Mouse (Mus musculus) retina, embryonic 14.5 days (tissue): ENCODE results near the gene Ndufb2.

Experiments used
- DNase-seq: peaks from one replicate; pipeline ENCODE4 v3.0.0-alpha.2; 2015; ENCODE audit warnings: low spot score

The Ndufb2 gene

DNA sequence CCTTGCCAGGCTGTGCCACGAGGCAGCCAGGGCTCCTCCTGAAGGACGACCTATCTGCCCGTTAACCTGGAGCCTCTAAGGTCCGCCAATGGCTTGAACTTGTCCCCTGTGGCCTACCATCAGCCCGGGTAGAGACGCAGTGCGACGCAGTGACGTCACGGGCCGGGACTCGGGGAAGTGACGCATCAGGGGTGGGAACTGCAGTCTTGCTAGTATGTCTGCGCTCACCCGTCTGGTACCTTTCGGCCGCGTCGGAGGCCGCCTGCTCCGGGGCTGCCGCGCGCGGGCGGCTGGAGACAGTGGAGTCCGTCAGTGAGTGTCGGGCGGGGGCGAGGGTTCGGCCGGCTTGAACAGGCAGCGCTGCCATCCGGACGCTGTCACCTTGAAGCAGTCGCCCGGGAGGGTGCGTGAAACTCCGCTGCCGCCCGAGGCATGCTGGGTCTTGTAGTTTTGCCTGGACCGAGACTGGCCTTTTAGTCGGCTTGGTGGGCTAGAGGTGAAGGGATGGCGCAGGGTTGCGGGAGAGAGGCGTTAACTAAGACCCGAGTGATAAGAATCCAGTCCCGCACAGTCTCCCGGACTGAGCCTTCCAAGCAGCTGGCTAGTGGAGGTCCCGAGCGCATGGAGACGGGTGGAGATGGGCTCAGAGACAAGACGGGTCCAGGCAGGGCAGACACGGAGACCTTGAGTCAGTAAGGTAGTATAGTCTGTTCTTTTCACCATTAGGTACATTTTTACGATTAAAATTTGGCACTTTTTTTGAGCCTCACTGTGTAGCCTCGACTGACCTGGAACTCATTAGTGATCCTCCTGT is at the start of gene Ndufb2:
Gene Ndufb2, plus strand, starts transcription at position 174 of the 814 bp plus-strand sequence.
- peak; percentile 93 for DNase-seq

DNA sequence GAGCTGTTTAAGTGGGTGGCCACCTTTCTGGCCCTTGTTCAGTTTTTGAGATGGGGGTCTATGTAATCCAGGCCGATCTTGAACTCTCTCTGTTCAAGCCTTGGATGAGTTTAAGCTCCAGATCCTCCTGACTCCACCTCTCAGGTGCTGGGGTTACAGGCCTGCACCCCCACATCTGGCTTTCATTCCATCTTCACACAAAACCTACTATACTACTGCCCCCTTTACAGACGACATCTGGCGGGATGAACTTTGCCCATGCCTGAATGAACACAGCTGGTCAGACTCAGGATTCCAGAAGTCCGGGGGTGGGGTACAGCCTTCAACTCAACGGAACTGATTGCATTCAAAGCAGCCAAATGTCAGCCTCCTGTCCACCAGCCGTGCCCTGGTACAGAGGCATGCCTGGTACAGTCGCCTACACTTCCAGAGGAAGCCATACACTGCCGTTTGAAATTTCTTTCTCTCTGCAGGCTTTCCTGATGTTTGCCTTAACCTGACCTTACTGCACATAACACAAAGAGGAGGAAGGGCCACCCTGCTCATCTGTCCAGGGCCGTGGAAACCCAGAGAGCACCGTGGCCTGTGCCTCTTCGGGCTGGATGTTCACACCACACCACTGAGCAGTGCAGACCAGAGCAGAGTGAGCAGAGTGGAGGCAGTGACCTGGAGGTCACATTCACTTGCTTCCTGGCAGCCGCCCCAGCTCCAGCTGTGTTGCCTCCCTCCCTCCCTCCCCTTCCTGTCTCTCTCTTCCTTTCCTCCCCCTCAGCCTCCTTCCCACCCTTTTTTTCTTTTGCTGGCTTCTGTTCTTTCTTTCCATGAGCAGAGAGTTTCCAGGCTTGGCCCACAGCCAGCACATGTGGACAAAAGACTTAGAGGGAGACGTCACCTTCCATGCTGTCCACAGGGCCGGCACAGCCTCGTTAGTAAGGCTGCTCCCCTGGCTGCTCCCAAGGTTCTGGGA is 49.5 kb upstream of the Ndufb2 start:
- peak; percentile 68 for DNase-seq

DNA sequence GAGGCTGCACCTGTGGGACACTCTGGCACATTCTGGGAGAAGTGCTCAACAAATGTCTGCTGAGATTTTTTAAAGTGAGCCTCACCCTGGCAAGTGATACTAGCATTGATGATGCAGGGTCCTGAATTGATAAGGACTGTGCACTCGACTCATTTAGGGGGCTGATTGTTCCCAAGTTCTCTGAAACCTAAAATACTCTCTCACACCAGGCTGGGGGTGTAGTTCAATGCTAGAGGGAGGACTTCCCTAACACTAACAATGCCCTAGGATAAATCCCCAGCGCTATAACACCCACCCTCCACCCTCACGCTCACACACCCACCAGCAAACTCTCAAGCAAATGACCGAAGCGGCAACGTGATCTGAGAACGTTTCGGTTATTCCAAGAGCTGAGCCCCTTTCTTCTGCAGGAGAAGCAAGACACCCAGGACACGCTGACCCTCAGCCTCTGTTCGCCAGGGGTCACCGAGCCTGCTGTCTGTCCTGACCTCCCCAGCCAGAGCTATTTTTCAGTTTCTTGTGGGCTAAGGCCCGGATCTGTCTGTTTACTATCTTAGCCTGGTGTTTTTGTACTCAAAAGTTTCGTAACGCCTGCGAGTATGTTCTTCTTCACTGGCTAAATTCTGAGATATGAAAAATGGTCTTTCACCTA is 48.5 kb upstream of the Ndufb2 start:
- no peak for DNase-seq

DNA sequence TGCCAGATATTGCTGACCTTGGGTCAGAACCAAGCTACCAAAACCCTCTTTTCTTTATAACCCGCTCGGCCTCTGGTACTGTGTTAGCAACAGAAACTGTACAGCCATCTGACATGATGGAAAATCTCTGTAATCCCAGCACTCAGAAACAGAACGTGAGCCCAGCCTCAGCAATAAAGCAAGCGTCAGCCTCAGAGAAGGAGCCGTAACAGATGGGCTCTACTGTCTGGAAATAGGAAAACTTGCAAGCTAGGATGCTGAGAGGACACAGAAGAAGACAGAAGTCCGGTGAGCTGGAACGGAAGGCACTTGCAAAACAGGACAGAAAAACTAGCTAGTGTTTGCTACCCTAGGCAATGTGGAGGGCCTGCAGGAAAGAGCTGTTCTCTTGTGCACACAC is 46.9 kb upstream of the Ndufb2 start:
- DNase-seq = no peak

DNA sequence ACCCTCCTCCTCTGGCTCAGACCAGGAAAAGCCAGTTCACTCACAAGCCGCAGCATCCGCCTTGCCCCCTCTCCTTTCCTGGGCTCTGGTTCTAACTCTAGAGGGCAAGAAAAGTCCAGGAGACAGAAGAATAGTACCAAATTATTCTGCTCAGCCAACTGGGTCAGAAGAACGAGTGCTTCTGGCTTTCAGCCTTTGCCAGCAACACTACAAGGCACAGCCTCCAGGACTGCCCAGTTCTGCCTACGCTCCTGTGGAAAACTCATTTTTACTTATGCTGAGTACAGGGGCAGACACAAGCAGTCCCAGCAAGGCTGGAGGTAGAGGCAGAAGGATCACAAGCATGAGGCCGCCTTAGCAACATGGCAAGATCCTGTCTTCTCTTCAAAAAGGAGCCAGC is 44.3 kb upstream of the Ndufb2 start:
- no peak for DNase-seq

DNA sequence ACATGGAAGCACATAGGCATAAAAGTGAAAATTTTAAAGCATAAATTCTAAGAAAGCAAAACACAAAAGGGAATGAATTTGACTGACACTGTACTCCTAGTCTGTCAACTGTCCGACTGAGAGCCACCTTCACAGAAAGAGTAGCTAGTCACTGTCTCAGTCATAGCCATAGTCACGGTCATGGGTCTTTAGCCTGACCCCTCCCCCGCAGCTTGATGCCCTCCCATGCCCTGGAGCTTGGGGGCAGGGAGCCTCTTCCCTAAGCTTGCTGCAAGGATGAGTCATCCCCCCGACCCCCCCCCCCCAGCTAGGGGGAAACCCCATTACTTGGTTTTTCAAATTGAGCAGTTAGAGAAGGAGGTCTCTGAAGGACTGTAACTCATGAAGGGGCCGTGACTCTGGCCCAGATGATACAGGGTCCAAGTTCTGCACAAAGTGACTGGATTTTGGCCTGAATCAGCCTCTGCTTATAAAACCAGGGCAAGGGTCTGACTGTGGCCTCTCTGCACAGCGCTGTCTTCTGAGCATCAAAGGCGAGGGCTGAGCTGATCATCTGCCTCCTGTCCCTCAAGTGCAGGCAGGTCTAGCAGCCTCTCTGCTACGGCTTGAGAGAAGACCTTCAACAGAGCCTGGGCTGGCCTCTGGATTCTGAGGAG is 40.3 kb upstream of the Ndufb2 start:
- DNase-seq = no peak

DNA sequence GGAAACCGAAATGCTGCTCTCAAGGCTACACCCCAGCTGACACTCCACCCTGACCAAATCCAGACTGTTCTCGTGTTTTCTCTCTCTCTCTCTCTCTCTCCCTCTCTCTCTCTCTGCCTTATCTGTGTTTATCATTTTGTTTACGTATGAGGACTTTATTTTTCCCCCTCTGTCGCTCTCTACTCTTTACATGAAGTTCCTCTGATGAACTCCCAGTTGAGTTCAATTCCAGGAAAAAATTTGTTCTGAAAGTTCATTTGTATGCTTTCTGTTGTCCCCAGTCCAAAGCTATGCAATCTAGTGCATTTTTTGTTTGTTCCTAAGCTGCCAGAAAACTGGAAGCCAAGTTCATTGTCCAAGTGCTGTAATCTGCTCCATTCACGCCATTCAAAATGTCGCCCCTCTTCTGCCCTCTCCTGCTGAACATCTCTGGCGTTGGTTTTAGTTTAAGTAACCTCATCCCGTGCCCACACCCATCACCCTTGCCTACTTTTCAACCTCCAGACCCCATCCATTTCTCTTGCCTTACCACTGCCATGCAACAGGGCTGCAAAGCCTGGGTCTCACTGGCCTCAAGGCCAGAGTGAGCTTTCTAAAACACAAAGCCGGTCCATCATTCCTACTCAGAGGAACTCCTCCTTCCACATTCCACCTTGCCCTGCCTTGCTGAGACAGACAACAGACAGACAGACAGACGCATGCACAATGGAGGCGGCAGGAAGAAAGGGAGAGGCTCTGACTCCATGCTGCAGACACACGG is 37.3 kb upstream of the Ndufb2 start:
- DNase-seq = no peak

DNA sequence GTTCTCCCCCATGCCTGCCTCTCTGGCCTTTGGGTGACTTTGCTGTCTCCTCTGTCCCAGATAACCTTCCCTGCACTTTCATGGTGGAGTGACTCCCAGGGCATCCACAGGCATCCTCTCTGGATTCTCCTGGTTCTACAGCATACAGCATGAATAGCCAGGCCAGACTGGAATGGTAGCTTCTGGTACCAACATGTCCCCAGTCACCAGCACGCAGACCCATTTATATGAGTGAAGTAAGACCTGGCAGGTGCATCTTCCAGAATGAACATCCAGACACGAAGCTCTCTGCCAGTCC is 36.8 kb upstream of the Ndufb2 start:
- DNase-seq = no peak

DNA sequence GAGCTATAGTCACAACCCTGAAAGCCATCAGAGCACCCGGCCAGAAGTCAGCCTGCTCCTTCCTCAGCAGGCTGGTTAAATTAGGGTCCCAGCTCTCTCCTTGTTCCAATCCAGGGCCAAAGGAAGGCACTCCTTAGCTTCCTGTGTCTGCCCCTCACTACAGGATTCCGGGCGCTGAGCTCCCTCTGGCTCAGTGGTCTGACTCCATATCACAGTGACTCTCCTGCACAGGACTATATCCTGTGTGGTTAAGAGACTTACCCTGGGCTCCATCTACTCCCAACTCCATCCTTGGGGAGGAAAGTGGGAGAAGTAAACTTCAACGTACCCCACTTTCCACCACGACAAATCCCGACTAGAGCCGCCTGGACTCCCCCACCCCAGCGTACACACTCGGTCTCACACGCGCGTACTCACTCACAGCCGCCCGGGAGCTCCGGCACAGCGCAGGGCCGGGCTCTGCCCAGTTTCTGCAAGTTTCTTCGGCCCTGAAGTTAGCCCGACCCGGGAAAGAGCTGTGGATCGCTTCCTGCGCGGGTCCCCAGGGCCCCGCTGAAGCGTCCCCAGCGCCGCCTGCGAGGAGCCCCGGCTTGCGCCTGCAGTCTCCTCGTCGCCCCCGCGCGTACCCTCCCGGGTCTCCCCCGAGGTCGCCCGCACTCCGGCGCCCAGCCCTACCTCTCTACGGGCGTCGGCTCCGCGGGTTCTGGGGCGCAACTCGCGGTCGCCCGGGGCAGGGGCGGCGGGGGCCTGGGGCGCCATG is 35.3 kb upstream of the Ndufb2 start:
- DNase-seq = peak; percentile 59

DNA sequence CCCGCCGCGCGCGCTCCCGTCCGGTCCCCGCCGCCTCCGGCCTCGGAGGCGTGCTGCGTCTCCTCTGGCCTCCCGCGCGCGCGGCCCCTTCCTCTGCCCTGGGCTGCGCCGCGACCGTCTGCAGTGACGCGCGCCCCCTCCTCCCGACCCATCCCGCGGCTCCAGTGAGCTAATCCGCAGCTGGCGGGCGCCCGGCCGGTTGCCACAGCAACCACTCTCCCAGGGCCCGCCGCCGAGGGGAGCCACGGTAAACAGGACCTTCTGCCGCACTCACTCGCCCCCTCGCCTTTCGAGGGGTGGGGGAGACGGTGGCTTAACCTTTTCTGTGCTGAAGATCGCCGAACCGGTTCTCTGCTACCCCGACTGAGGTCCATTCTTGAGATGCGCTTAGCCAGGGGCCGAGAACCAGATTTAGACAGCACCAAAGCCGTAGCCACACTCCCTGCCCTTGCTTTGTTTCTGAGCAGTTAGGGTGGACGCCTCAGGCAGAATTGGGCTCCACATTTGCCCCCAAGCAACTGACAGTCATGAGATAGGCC is 34.6 kb upstream of the Ndufb2 start, which contains the start of gene Dennd2a:
Gene Dennd2a, minus strand, starts transcription at position 145 of the 539 bp plus-strand sequence.
- DNase-seq = peak; percentile 96

DNA sequence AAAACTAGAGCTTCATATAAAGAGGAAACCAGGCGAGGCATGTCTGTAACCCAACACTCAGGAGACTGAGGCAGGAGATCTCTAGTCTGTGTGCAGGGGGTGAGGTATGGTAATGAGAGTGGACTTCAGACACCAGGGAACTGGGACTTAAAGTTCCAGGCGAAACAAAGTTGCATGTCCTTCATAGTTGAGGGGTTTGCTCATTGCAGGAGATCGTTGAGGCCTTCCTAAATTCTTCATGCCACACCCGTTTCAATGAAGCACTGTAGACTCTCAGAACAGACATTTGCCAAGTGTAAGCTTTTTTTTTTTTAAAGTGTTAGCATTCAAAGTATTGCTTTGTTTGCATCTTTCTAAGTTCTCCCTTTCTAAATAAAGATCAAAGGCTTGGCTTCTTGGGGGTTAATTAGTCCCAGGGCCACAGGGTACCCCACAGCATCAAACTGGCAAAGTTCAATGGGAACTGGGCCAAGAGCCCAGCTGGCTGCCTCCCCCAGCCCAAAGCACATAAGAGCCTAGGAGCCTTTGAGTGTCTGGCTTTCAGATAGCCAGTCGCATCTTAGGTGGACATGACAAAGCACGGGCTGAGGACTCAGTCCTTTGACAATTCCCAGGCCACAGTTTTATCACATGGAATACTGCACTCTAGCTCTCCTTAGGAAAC is 33.0 kb upstream of the Ndufb2 start:
- DNase-seq = no peak

DNA sequence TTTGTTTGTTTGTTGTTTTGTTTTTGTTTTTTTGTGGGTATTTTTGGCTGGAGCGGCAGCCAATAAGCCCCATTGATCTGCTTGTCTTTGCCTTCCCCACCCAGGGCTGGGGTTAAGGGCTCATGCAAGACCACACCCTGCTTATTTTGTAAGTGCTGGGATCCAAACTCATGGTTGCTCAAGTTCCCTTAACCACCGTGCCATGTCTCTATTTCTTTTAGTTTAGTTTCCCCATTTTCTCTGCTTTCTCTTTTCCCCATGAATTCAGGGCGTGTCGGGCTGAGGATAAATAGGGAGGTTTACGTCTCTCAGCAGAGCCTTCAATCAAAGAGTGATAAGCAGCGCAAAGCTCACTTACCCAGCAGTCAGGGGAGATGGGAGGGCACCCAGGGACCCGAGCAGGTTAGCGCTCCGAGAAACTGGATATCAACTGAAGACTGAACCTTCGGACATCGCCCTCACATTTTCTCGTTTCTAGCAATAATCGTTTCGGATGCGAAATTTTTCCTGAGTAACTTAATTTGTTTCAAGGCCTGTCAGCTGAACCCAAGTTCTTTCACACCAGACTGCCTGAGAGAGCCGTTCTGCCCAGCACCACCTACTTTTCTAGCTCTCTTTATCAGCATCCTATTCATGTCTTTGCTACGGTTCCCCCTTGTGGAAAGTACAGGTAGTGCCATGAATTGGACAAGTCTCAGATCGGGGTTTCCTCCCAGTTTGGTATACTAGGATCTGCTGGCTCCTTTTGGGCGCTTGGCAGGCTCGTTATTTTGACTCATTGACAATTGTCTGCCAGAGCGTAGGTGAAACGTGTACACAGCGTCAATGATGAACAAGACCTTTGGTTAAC is 30.0 kb upstream of the Ndufb2 start:
- peak; percentile 95 for DNase-seq

DNA sequence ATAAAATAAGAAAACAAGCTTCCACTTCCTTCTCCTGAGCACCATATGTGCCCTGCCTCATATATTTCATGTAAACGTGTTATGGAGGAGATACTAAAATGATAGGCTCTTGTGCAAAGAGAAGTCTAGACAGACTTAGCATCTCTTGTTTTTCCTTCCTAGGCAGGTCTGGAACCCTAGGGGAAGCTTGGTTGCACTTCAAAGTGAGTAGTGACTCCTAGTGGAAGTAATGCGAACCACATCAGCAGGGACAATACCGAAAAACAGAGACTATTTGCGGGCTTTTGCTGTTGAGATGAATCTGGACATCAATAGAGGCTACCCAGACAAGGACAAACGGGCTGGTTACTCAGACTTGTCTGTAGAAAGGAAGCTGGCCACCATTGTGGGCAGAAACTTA is 24.8 kb upstream of the Ndufb2 start:
- DNase-seq = peak; percentile 76

DNA sequence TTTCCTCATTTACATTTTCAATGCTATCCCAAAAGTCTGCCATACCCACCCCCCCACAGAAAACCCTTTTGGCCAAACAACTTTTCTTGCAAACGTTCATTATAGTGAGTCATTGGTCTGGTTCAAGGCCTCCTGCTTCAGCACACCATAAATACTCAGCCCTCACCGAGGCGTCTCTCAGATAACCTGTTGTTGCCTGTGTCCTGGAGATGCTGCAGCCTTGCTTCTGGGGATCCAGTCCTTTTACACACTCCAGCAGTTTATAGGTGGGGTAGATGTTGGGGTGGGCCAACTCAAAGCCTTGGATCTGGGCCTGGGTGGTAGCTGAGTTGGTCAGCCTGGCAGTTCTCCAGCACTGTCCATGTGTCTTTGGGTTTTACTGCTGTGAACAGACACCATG is 21.9 kb upstream of the Ndufb2 start:
- no peak for DNase-seq

DNA sequence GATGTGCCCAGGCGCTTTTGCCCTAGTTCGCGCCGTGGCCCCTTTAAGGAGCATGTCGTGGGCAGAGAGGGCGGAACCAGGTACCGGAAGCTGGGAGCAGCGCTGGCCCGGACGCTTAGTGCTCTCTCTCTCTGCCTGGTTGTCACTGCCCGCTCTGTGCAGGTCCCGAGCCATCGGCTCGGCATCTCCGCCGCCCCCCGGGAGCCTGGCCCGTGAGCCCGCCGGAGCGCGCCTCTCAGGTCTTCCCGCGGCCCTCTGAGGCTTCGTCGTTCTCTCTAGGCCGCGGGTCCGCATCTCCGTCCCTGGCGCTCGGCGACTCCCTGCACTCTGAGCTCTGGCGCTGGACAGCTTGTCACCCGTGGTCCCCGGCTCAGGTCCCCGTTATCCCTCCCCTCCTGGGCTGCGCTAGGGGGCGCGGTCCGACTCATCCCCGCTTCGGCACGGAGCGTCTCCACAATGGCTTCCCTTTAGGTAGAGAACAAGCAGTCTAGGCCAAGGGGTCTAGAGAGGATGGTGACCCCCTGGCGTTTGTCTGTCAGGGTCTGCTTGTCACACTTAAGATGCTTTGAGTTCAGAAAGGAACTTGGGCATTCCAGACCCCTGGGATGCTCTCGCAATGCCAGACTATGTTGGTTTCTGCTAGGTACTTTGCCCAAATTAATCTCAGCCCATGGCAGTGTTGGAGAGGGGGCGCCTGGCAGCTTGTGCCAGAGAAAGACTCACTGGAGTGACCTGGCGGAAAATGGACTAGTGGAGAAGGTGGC is 18.4 kb upstream of the Ndufb2 start, which contains the start of gene Adck2:
Gene Adck2, plus strand, starts transcription at position 83 of the 764 bp plus-strand sequence.
- peak; percentile 87 for DNase-seq

DNA sequence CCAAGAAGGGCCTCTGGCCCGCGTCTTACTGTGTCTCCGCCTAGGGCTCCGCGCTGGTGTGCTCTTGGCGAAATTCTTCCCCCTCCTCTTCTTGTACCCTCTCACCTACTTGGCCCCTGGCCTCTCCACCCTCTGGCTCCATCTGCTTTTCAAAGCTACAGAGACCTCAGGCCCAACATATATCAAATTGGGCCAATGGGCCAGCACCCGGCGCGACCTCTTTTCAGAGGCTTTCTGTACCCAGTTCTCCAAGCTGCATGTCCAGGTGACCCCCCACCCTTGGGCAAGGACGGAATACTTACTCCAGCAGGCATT is 17.9 kb upstream of the Ndufb2 start:
- DNase-seq = no peak

DNA sequence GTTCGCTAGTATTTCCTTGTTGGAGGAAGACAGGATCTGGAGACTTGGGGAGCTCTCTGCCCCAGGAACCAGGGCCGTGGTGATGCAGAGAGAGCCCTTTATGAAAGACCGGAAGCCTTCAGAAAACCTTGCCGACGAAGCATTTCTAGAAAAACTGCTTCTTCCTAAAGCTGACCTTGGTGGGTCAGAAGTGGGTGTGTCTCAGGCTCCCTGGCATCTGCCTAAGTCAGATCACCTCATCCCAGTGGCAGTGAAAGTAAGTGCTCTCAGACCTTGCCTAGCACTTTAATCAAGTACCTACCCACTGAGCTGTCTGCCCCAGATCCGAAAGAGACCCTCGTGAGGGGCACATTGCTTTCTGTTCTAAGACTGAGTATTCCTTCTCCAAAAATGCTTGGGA is 17.4 kb upstream of the Ndufb2 start:
- no peak for DNase-seq

DNA sequence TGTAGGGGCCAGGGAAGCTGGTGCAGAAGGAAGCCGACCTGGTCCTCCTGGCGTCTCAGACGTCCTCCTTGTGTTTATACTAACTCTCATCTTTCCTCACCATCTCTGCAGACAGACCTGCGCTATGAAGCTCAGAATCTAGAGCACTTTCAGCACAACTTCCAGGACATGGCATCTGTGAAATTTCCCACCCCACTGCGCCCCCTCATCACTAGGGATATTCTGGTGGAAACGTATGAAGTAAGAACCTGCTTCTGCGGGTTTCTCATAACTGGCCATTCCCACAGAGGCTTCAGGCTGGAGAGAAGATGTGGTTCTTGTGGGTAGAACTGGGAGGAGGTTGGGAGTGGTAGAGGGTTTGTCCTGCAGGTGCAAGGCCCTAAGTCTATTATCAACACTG is 12.8 kb upstream of the Ndufb2 start:
- DNase-seq = no peak
